Mouse (Mus musculus) splenic B cell, adult 2 months (primary cell): ENCODE data around the gene Plekhn1.

Source experiments
- DNase-seq: peaks from one replicate; pipeline ENCODE4 v3.0.0-alpha.2; 2011; ENCODE audit warnings: low read depth, low spot score
- H3K27me3 ChIP-seq: 2 replicates; pipeline ENCODE4 v1.6.1; 2012; ENCODE audit warnings: mild to moderate bottlenecking, low read length, moderate library complexity, mixed read lengths; ENCODE audit not compliant: control insufficient read depth, poor library complexity, insufficient read depth, severe bottlenecking
- H3K36me3 ChIP-seq: 2 replicates; pipeline ENCODE4 v1.6.1; 2012; ENCODE audit warnings: mild to moderate bottlenecking, low read length, moderate library complexity, mixed read lengths; ENCODE audit not compliant: control insufficient read depth, poor library complexity, insufficient read depth, severe bottlenecking

The Plekhn1 gene

DNA sequence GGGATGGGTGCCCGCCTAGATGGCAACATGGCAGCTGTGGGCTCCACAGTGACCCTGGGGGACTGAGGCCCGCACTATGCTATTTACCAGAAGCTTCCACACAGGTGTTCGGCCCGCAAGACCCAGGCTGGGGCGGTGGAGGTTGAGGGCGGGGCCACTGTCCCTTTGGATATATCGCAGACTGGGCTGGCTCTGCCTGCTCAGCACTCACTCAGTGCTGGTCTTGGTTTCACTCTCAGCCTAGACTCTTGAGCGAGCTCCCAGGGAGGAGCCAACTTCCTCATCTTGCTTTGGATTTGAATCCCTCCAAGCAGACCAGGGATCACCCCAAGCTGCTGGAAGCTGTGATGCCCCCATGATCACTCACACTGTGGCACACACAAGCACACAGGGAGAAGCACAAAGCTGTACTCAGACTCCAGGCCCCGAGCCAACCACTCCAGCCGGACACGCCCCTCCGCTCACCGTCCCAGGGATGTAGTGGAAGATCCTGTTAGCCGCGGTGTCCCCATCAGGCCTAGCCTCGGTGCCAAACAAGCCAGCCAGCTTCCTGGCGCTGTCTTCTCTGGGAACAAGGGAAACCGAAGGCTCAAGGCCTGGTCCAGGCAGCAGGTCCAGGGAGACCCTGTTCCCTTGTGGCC, 6.8 kb downstream of the Plekhn1 start:
- no peaks in the 10 kb centered on the region for H3K27me3 ChIP-seq
- peaks cover 6% of the 10 kb centered on the region for H3K36me3 ChIP-seq
- DNase-seq = no peak

- Histone ChIP-seq H3K27me3 (no peaks in the 10 kb centered on the region), H3K36me3 (no peaks in the 10 kb centered on the region)
- DNase-seq = no peak
Observed at GRCm38 (mm10) chr4:156224276-156224675, 10.4 kb downstream of the Plekhn1 start.

- no peak for DNase-seq
- H3K36me3 ChIP-seq = no peaks in the 10 kb centered on the region
- H3K27me3 ChIP-seq = no peaks in the 10 kb centered on the region
Observed at GRCm38 (mm10) chr4:156219936-156220335, 14.7 kb downstream of the Plekhn1 start.

DNA sequence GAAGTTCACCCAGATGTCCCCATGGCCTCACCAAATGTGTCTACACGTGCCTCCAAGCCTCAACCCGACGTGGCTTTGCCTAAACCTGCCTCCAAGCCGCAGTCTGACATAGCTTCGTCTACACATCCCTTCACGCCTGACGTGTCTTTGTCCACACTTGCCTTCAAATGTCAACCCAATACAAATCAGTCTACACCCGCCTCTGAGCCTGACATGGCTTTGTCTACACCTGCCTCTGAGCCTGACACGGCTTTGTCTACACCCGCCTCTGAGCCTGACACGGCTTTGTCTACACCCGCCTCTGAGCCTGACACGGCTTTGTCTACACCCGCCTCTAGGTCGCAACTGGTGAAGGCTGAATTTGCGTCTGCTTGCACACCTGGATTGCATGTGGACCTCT, 16.8 kb downstream of the Plekhn1 start:
- no peak for DNase-seq
- no peaks in the 10 kb centered on the region for H3K27me3 ChIP-seq
- no peaks in the 10 kb centered on the region for H3K36me3 ChIP-seq

DNA sequence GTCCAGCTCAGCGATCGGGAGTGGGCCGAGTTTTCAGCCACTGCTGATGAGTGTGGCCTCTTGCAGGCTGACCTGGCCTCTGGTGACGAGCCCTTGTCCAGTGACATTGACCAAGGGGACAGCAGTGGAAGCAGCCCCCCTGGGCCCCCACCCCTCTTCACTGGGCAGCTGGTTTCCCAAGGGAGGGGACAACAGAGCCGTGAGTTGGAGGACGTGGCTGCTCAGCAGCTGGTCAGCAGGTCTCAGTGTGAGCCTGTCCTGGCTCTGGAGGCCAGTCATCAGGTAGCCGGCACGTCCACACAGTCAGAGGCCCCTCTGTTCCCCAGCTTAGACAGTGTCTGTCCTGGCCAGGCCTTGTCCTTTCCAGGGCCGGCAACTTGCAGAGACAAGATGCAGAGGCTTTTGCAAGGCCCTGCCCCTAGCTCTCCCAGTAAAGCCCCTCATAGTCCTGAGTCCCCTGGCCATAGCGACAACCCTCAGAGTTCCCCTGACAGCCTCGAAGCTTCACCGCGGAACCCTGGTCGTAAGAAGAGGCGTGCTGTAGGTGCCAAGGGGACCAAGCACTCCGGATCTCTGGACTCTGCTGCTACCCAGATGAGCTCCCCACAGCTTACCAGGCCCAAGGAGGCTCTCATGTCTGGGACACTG, 17.5 kb downstream of the Plekhn1 start:
- Histone ChIP-seq H3K27me3 (no peaks in the 10 kb centered on the region), H3K36me3 (no peaks in the 10 kb centered on the region)
- DNase-seq = no peak

DNA sequence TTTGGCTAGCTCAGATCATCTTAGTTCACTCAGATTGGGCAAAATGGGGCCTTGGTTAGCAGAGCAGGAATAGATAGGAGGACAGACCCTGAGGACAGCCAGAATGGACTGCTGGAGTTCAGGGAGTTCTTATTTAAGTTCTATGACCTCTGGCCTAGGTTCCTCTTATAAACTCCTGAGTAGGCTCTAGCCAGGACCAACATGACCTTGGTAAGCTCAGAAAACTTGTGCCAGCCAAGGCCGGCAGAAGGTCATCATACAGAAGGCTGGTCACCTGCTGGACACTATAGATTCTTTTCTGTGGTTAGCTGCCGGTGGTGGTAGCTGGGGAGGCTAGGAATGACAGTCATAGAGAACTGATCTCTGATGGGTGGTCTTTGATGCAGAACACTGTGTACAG, 18.5 kb downstream of the Plekhn1 start:
- H3K36me3 ChIP-seq = no peaks in the 10 kb centered on the region
- no peak for DNase-seq
- H3K27me3 ChIP-seq = no peaks in the 10 kb centered on the region

DNA sequence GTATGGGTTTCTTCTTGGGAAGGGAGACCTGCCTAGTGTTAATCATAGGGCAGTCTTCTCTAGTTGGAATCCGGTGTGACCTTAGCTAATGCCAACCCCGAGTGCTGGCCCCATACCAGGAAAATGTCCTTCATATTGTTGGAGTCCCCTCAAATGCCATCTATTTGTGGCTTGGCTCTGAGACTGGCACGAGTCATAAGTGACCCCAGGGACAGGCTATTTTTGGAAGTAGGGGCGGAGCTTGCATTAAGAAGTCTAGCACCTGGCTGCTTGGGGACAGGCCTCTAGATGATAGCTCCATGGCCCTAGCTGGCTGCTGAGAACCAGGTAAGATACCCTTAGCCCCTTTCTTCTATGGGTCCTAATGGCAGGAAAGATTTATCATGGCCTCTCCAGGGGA, 19.0 kb downstream of the Plekhn1 start, which contains the start of gene Perm1:
TSS of gene Perm1 (plus strand) at position 220 of the 400 bp plus-strand sequence.
- Histone ChIP-seq H3K36me3 (no peaks in the 10 kb centered on the region), H3K27me3 (no peaks in the 10 kb centered on the region)
- DNase-seq = peak; percentile 19

GRCm38 (mm10) chr4:156213134-156213533, 21.5 kb downstream of the Plekhn1 start:
- DNase-seq = no peak
- Histone ChIP-seq H3K36me3 (no peaks in the 10 kb centered on the region), H3K27me3 (no peaks in the 10 kb centered on the region)

- H3K36me3 ChIP-seq = no peaks in the 10 kb centered on the region
- H3K27me3 ChIP-seq = no peaks in the 10 kb centered on the region
- DNase-seq = no peak
Observed at GRCm38 (mm10) chr4:156209963-156210635, 24.6 kb downstream of the Plekhn1 start.

DNA sequence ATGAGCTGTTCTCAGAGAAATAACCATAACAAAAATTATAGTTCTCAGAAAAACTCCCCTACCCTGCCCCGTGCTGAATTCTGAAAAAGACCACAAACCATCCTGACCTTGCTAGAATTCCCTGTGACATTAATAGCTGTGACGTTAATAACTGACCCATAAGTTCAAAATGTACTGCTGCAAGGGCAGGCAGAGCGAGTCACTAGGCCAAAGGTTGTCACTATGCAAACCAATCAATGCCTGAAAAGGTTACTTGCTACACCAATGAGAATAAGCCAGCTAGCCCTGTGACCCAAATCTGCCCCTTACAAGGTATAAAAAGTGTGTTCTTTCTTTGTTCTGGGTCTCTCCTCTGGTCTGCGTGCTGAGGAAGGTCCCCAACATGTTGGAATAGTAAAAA, 25.8 kb downstream of the Plekhn1 start:
- Histone ChIP-seq H3K27me3 (no peaks in the 10 kb centered on the region), H3K36me3 (no peaks in the 10 kb centered on the region)
- no peak for DNase-seq

GRCm38 (mm10) chr4:156203413-156204131, 31.1 kb downstream of the Plekhn1 start:
- Histone ChIP-seq H3K36me3 (no peaks in the 10 kb centered on the region), H3K27me3 (no peaks in the 10 kb centered on the region)
- DNase-seq = peak; percentile 32

GRCm38 (mm10) chr4:156203001-156203412, 31.6 kb downstream of the Plekhn1 start, which contains the start of gene AW011738:
Gene AW011738, plus strand, starts transcription at chr4:156203304.
- peak; percentile 85 for DNase-seq
- no peaks in the 10 kb centered on the region for H3K27me3 ChIP-seq
- no peaks in the 10 kb centered on the region for H3K36me3 ChIP-seq

- Histone ChIP-seq H3K27me3 (no peaks in the 10 kb centered on the region), H3K36me3 (no peaks in the 10 kb centered on the region)
- no peak for DNase-seq
Observed at GRCm38 (mm10) chr4:156202462-156202893, 32.2 kb downstream of the Plekhn1 start.

- H3K36me3 ChIP-seq = no peaks in the 10 kb centered on the region
- H3K27me3 ChIP-seq = no peaks in the 10 kb centered on the region; the same call in 1 of the 2 replicates
- peak; percentile 64 for DNase-seq
Observed at GRCm38 (mm10) chr4:156200623-156201475, 33.8 kb downstream of the Plekhn1 start, which contains the start of gene Isg15. Gene Isg15, minus strand, starts transcription at chr4:156200818.
